Mouse (Mus musculus): ENCODE data around the gene Mia. TPM values are rescaled to one million over a fixed set of nuclear protein-coding genes. Genes with fewer than 3 reads are reported as not detected.

The Mia gene
- polyA plus RNA-seq, 1 experiment from 2014 or later: 18.3 TPM

- H3K4me2 ChIP-seq: peak overlapping the region; percentile 56
- no peaks in the 10 kb centered on the region for H3K27me3 ChIP-seq
- H3K4me3 ChIP-seq (replicated peaks): 0 out of 2 replicates have a peak overlapping the region, but pooled peaks have one; percentile 10
- H3K27ac ChIP-seq: peak overlapping the region; percentile 97
- peaks cover 22% of the 10 kb centered on the region for H3K36me3 ChIP-seq
- no peak overlapping the region for H3K9ac ChIP-seq
- WGBS: 61% methylated on average over 5 of the region's 5 CpGs
- peaks cover 28% of the 10 kb centered on the region for H3K4me1 ChIP-seq
- no peak for ATAC-seq (replicated peaks; ENCODE audit: low FRiP score)
- no peaks in the 10 kb centered on the region for H3K9me3 ChIP-seq (replicated peaks)
Measured at GRCm38 (mm10) chr7:27180036-27180435, 921 bp downstream of the Mia start.

- H3K4me2 ChIP-seq: peak overlapping the region; percentile 56
- peak overlapping the region; percentile 70 for H3K4me3 ChIP-seq (replicated peaks)
- peak overlapping the region; percentile 23 for H3K9ac ChIP-seq
- 47% methylated on average over 16 of the region's 16 CpGs for WGBS
- no peaks in the 10 kb centered on the region for H3K27me3 ChIP-seq
- peak overlapping the region; percentile 97 for H3K27ac ChIP-seq
- peaks cover 22% of the 10 kb centered on the region for H3K36me3 ChIP-seq
- ATAC-seq (replicated peaks; ENCODE audit: low FRiP score): no peak
- no peaks in the 10 kb centered on the region for H3K9me3 ChIP-seq (replicated peaks)
- peaks cover 28% of the 10 kb centered on the region for H3K4me1 ChIP-seq
Measured at GRCm38 (mm10) chr7:27179217-27179918, 1.6 kb downstream of the Mia start.

DNA sequence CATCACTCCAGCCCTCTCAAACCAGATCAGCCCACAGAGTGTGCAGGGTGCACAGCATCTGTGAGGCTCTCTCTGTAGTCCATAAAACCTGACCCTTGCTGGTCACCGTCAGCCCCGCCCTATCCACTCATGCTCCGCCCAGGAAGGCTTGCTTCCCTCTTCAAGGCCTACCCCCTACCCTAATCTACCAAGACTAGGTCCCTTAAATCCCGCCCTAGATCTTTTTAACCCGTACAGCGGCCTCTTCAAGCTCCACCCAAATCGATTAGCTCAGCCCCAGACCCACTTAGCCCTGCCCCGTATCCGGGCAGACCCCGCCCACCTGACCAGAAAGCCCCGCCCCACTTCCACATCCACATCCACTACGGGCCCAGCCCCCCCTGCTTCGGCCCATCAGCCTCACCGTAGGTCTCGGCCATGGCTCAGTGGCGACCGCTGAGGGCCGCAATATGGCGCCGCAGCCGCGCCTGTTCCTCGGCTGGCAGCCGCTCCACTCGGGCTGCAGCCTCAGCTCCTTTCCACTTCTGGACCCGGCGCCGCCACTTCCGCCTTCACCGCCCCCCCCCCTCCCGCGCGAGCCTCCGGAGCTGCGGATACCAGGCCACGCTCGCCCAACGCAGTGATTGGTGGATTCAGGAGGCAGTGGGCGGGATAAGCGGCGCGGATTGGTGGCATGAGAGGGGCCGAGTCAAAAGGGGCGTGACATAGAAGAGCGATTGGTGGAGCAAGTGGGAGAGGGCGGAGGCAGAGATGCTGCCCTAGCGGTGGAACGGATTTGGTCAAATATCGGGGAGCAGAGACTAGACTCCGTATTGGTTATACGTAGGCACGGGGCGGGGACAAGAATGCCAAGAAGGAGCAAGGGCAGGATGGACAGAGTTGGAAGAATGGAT lies 2.4 kb downstream of the Mia start, which contains the start of gene Rab4b:
Rab4b (minus strand) TSS at position 573 of the 893 bp plus-strand sequence.
- H3K4me2 ChIP-seq: peak within 1 kb of the TSS; percentile 56
- H3K9ac ChIP-seq: peak within 1 kb of the TSS; percentile 61
- ATAC-seq (replicated peaks; ENCODE audit: low FRiP score): peak; percentile 98
- peaks cover 28% of the 10 kb centered on the region for H3K4me1 ChIP-seq
- H3K27me3 ChIP-seq: no peaks in the 10 kb centered on the region
- peak within 1 kb of the TSS; percentile 70 for H3K4me3 ChIP-seq (replicated peaks)
- peak within 1 kb of the TSS; percentile 97 for H3K27ac ChIP-seq
- peaks cover 24% of the 10 kb centered on the region for H3K36me3 ChIP-seq
- WGBS: under 1% methylated on average over 53 of the region's 53 CpGs
- no peaks in the 10 kb centered on the region for H3K9me3 ChIP-seq (replicated peaks)

- Histone ChIP-seq H3K4me1 (peaks cover 28% of the 10 kb centered on the region), H3K27me3 (no peaks in the 10 kb centered on the region), H3K36me3 (peaks cover 24% of the 10 kb centered on the region), H3K27ac (peak overlapping the region; percentile 97), H3K9ac (peak overlapping the region; percentile 61), H3K4me3 (replicated peaks) (peak overlapping the region; percentile 70), H3K4me2 (peak overlapping the region; percentile 56), H3K9me3 (replicated peaks) (no peaks in the 10 kb centered on the region)
- WGBS: 19% methylated on average over 4 of the region's 4 CpGs
- peak; percentile 0; the same call in 1 of the 2 replicates for ATAC-seq (replicated peaks; ENCODE audit: low FRiP score)
Measured at GRCm38 (mm10) chr7:27177942-27178323, 3.0 kb downstream of the Mia start.

- H3K9ac ChIP-seq: no peak overlapping the region
- H3K27me3 ChIP-seq: no peaks in the 10 kb centered on the region
- no peak overlapping the region for H3K4me2 ChIP-seq
- no peak overlapping the region for H3K27ac ChIP-seq
- no peak for ATAC-seq (replicated peaks; ENCODE audit: low FRiP score)
- no peak overlapping the region for H3K4me3 ChIP-seq (replicated peaks)
- H3K36me3 ChIP-seq: peaks cover 43% of the 10 kb centered on the region
- H3K9me3 ChIP-seq (replicated peaks): no peaks in the 10 kb centered on the region
- H3K4me1 ChIP-seq: peaks cover 16% of the 10 kb centered on the region
- WGBS: 93% methylated on average over 7 of the region's 7 CpGs
Measured at GRCm38 (mm10) chr7:27174896-27175295, 6.1 kb downstream of the Mia start.

DNA sequence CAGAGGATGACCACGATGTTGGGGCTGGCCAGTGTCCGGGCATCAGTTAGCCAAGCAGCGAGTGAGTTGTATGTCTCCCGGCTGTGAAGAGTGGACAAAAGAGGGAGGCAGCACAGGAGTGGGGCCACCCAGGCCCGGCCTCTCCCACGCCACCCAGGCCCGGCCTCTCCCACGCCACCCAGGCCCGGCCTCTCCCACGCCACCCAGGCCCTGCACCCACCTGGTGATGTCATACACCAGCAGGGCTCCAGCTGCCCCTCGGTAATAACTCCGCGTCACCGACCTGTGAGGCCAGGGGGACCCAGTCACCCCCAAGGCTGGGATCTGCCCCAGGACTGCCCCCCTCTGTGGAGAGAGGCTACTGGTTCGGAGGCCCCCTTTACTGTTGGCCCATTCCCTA lies 6.5 kb downstream of the Mia start:
- H3K4me3 ChIP-seq (replicated peaks): no peak overlapping the region
- 91% methylated on average over 15 of the region's 15 CpGs for WGBS

GRCm38 (mm10) chr7:27170981-27171380 lies 10.0 kb downstream of the Mia start:
- no peak overlapping the region for H3K4me3 ChIP-seq (replicated peaks)
- no peaks in the 10 kb centered on the region for H3K9me3 ChIP-seq (replicated peaks)
- no peak overlapping the region for H3K9ac ChIP-seq
- WGBS: 81% methylated on average over 3 of the region's 3 CpGs
- peaks cover 10% of the 10 kb centered on the region for H3K4me1 ChIP-seq
- no peak overlapping the region for H3K4me2 ChIP-seq
- ATAC-seq (replicated peaks; ENCODE audit: low FRiP score): no peak
- H3K27me3 ChIP-seq: no peaks in the 10 kb centered on the region
- no peak overlapping the region for H3K27ac ChIP-seq
- H3K36me3 ChIP-seq: peaks cover 43% of the 10 kb centered on the region

More for the DNA sequence above, 6.5 kb downstream of the Mia start:
- Histone ChIP-seq H3K27me3 (no peaks in the 10 kb centered on the region), H3K9ac (no peak overlapping the region), H3K4me1 (peaks cover 12% of the 10 kb centered on the region), H3K4me2 (no peak overlapping the region), H3K9me3 (replicated peaks) (no peaks in the 10 kb centered on the region), H3K27ac (no peak overlapping the region), H3K36me3 (peaks cover 43% of the 10 kb centered on the region)
- ATAC-seq (replicated peaks; ENCODE audit: low FRiP score): no peak

DNA sequence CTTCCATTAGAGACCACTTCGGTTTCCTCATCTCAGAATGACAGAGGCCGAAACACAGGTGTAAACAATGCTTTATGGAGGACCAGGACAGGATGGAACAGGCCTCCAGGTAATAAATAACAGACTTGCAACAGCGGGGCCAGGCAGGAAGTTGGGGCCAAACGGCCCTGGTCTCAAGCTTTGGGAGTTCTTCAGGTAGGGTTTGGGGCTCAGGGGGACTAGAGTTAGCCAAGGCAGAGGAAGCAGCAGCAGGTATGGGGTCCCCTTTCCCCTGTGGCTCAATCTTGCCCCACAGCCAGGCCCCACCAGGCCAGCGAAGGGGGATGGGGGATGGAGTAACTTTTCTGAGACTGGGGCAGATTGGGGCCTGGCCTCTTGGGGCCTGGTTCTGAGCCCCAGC lies 12.6 kb downstream of the Mia start:
- no peak overlapping the region for H3K27ac ChIP-seq
- no peak overlapping the region for H3K4me3 ChIP-seq (replicated peaks)
- H3K9ac ChIP-seq: no peak overlapping the region
- H3K27me3 ChIP-seq: no peaks in the 10 kb centered on the region
- H3K4me1 ChIP-seq: peaks cover 35% of the 10 kb centered on the region
- no peaks in the 10 kb centered on the region for H3K9me3 ChIP-seq (replicated peaks)
- 79% methylated on average over 5 of the region's 5 CpGs for WGBS
- H3K4me2 ChIP-seq: no peak overlapping the region
- peaks cover 38% of the 10 kb centered on the region for H3K36me3 ChIP-seq
- ATAC-seq (replicated peaks; ENCODE audit: low FRiP score): no peak

- Histone ChIP-seq H3K27ac (peak overlapping the region; percentile 99), H3K4me1 (peaks cover 43% of the 10 kb centered on the region), H3K36me3 (peaks cover 37% of the 10 kb centered on the region), H3K4me3 (replicated peaks) (peak overlapping the region; percentile 72), H3K27me3 (no peaks in the 10 kb centered on the region), H3K9ac (peak overlapping the region; percentile 79), H3K9me3 (replicated peaks) (no peaks in the 10 kb centered on the region), H3K4me2 (peak overlapping the region; percentile 86)
- no peak for ATAC-seq (replicated peaks; ENCODE audit: low FRiP score)
- 71% methylated on average over 11 of the region's 11 CpGs for WGBS
Measured at GRCm38 (mm10) chr7:27167475-27168094, 13.4 kb downstream of the Mia start.

- Histone ChIP-seq H3K4me2 (peak within 1 kb of the TSS; percentile 86), H3K4me3 (replicated peaks) (peak within 1 kb of the TSS; percentile 72), H3K27ac (peak within 1 kb of the TSS; percentile 99), H3K27me3 (no peaks in the 10 kb centered on the region), H3K9ac (peak within 1 kb of the TSS; percentile 79), H3K4me1 (peaks cover 51% of the 10 kb centered on the region), H3K9me3 (replicated peaks) (no peaks in the 10 kb centered on the region), H3K36me3 (peaks cover 37% of the 10 kb centered on the region)
- peak; percentile 84 for ATAC-seq (replicated peaks; ENCODE audit: low FRiP score)
- 2% methylated on average over 57 of the region's 61 CpGs for WGBS
Measured at GRCm38 (mm10) chr7:27166614-27167474, 14.1 kb downstream of the Mia start, which contains the start of gene Egln2. Egln2 (minus strand) TSS chr7:27166802.

GRCm38 (mm10) chr7:27166229-27166613 lies 14.7 kb downstream of the Mia start:
- peaks cover 57% of the 10 kb centered on the region for H3K4me1 ChIP-seq
- no peaks in the 10 kb centered on the region for H3K27me3 ChIP-seq
- WGBS: 0% methylated on average over 28 of the region's 43 CpGs
- ATAC-seq (replicated peaks; ENCODE audit: low FRiP score): peak; percentile 84
- peaks cover 39% of the 10 kb centered on the region for H3K36me3 ChIP-seq
- peak overlapping the region; percentile 72 for H3K4me3 ChIP-seq (replicated peaks)
- no peaks in the 10 kb centered on the region for H3K9me3 ChIP-seq (replicated peaks)
- peak overlapping the region; percentile 79 for H3K9ac ChIP-seq
- peak overlapping the region; percentile 99 for H3K27ac ChIP-seq
- H3K4me2 ChIP-seq: peak overlapping the region; percentile 86

Measured in kidney, embryonic 15.5 days (tissue).